Mouse (Mus musculus) spleen, adult 12 weeks (tissue): ENCODE measurements around the gene Bcar1.

ENCODE experiments used
- DNase-seq: peaks from one replicate; pipeline ENCODE4 v3.0.0; 2022; ENCODE audit warnings: low spot score

Gene Bcar1

GRCm38 (mm10) chr8:111676237-111676636 lies 67.4 kb downstream of the Bcar1 start:
- no peak for DNase-seq

- no peak for DNase-seq
These were observed 76.9 kb downstream of the Bcar1 start for GRCm38 (mm10) chr8:111666751-111667150.

GRCm38 (mm10) chr8:111662473-111662872 lies 81.1 kb downstream of the Bcar1 start:
- peak; percentile 48 for DNase-seq
